Mouse (Mus musculus) right cerebral cortex, postnatal 36 days (tissue): ENCODE data around the gene Nhs.

Experiments
- DNase-seq, 2 experiments: peaks; one replicate each; pipeline ENCODE4 v3.0.0; 2022; ENCODE audit warnings: low spot score in 2 of 2, mixed read lengths in 1 of 2

Nhs gene

DNA sequence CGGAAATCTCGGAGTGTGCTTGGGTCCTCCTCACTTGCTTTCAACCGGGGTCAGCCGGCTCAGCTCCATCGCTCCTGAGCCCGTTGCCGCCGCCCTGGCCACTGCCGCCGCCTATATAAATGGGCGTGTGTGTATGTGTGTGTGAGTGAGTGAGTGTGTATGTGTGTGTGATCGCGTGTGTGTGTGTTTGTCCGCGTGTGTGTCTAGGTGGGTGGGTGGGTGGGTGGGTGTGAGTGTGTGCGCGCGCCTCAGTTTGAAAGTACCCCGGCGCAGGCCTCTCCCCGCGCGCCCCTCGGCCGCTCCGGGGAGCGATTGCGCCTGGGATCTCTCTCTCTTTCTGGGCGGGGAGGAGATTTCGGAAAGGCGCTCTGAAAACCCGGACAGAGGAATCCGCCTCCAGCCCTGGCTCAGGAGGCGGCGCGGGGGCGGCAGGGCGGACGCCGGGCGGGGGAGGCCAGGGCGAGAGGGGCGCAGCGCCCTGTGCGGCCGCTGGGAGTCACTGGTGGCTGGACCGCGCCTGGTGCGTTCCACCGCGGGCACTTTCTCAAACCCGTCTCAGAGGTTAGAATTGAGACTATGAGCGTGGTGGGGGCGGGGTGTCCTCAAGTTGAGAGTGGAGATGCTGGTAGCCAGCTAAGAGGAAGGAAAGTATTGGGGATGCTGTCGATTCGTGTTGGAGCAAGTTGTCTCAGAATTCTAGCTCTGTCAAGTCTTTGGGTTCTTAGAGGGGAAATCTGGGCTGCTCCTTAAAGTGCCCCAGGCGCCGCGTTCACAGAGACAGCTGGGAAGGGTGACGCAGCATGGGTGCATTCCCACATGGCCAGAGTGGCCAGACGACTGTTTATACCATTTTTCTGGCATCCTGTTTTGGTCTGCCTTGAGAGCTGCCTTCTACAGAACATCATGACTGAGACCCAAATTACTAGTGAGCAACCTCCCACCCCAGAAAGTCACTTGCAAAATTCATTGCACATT, at the start of gene Nhs:
Nhs (minus strand) TSS at position 94 of the 975 bp plus-strand sequence.
- peak; percentile 7 to 13 for DNase-seq

DNA sequence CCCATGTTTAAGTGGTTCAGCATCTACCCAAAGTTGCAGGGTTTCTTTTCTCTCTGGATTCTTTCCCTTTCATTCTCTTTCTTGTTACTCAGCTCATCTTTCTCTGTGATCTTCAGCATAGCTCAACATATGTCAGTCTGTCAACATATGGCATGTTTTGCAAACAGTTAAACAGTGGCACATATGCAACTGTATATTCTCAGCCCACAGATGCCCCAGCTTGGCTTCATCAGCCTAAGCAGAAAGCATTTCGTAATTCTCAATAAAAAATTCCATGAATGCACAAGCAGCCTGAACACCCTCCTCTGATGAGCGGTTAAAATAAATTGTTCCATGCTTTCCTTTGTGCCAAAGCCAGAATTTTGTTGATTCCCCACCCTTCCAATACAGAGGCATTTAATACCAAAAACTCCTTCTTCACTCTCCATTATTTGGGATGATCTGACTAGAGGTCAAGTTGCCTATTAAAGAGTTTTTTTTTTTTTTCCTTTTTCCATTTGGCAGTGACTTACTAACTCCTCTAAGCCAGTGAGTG, 46.9 kb upstream of the Nhs start:
- DNase-seq = no peak

DNA sequence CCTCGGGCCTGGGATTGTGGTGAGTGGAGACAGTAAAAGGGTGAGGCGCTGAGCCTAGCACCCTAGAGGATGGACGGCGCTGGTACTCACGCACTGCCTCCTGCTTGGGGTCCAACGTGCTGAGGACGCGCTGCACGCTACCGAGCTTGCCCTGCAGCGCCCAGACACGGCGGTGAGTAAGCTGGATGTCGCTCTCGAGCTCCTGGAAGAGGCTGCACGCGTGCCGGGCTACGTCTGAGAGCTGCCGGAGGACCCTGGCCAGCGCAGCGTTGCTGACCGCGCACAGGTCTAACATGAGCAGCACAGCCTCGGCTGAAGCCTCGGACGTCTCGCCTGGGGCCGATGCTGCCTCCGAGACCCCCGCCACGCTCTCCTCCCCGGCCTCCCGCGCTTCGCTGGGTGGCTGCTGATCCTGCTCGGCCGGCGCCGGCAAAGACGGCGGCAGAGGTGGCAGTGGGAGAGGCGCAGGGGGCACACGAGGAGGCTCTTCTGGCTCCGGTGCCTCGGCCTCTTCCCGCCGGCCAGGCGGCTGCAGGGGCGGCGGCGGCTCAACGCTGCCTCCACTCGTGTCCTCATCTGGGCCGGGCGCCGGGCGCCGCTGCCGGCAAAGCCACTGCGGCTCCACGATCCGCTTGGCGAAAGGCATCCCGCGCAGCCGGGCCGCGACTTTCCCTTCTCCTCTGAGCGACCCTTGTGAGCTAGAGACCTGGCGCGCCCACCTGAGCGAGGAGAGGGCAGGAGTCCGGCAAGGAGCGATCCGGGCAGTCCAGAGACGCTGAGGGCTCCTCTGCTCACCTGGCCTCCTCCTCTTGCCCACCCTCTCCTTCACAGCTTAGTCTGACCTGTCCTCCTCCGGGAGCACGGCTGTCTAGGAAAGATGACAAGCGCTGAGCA, 540 bp downstream of the Nhs start:
- DNase-seq = peak in 1 of 2 experiments; percentile 10

DNA sequence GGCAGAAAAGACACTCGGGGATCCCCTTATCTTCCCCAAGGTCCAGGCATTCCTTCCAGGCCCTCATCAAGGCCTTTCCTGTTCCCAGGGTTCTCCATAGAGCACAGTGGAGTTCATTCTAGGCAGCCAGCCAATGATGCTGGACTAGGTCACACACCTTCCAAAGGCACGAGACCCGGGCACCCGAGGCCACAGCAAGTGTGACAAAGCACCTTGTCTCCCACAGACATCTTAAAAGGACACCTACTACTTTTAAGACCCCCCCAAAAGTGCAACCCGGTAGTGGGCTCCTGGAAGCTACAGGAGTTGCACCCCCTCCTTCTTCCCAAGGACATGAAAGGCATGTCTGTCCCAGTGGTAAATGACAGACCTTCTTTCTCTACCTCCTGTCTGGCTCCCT, 1.4 kb downstream of the Nhs start:
- no peak for DNase-seq

DNA sequence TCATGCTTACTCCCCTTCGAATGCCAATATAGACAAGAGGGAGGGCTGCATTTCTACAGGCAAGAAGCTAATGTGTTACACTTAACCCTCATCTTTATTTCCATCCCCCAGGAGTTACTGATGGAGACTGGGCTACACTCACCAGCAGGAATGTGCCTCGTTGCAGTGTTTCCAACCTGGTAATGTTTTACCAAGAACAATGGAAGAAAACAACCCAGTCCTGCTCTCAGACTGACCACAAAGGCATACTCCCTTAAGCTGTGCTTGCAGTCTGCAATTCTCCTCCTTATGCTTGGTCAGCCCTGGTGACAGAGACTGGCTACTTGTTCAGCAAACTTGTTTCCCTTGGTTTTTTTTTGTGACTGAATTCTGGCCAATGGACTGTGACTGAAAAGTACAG, 21.7 kb downstream of the Nhs start:
- DNase-seq = no peak

DNA sequence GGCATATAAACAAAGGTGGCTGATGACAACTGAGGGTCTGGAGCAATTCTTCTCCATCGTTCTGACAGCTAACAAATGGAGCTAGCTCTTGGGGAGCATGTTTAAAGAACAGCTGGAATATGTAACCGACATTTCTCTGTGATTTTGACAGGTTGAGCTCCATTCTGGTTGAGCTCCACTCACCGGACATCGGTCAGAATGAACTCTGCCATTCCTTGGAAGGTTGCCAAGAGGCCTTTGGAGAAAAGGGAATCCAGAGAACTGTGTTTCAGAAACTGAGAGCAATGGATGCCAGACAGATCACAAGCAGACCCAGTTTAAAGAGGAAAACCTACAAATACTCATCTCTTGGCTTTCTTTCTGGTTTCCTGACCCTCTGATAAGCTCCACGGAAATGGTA, 46.3 kb downstream of the Nhs start:
- no peak for DNase-seq

DNA sequence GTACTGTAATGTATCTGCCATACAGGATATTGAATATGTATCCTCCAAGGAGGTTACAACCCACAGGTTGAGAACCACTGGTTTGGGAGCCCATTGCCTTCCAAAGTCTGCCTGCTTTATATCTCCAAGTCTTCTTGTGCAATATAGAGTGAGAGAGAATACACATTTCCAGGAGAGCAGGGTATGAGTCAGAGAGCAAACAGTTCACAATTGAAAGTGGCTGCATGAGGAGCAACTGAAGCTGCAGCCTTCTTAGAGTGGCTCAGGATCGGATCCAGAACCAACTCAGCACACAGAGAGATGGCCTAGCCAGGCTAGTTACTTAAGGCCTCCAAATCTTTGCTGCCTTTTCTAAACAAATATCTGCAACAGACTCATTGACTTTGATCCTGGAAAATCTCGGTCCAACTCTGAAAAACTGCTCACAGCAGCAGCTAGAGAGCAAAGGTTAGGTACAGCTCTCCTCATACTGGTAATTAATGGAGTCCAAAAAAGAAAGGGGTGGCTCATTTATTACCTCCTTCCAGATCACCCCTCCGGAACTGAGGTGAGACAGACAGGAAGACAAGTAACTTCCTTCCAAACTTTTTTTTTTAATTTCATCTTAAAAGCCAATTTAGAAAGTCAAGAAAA, 56.6 kb downstream of the Nhs start:
- no peak for DNase-seq

DNA sequence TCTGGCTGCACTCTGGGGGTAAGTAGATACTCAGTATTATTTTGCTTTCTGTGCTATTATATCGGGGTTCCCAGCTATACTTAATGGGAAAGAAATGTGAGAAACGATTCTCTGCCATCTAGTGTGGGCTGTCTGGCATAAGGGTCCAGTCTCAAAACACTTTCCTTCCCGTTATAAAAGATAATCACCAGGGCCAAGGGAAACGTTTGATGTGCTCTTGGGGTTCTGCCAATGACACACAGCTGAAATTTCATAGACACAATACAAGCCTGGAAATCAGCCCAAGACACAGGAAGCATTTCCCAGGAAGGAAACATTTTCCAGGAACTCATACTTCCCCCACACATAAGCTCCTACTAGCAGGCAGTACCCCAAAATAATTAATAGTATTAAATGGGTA, 61.2 kb downstream of the Nhs start:
- DNase-seq = no peak

DNA sequence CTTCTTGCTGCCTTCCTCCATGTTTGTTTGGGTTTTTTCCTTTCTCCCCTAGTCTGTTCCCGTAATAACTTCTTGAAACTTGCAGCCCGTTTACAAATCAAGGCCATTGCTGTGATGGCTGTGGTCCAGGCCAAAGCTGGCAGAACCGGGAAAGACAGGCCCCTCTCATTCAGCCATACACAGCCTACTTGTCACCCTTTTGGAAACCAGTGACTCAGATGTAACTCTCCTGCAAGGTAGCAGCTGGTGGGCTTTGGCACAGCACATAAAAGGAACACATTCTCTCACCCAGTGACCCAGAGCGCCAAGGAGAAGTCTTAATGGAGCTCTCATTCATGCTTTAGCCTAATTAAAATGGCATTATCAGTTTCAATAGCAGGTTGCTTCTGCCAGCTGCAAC, 72.2 kb downstream of the Nhs start:
- DNase-seq = peak in 1 of 2 experiments; percentile 1

DNA sequence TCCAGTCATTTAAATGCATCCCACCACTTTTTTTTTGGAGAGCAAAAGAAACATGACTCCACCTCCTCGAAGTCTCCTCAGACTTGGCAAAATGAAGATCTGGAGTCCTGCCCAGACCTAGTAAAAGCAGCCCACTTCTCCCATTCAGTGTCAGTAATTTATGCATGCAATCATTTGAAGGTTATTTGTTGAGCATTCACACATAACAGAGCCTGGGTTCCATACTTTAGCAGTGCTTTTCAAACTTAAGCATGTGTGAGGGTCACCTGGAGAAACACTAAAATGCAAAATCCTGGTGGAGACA, 73.7 kb downstream of the Nhs start:
- peak in 1 of 2 experiments; percentile 3 for DNase-seq

DNA sequence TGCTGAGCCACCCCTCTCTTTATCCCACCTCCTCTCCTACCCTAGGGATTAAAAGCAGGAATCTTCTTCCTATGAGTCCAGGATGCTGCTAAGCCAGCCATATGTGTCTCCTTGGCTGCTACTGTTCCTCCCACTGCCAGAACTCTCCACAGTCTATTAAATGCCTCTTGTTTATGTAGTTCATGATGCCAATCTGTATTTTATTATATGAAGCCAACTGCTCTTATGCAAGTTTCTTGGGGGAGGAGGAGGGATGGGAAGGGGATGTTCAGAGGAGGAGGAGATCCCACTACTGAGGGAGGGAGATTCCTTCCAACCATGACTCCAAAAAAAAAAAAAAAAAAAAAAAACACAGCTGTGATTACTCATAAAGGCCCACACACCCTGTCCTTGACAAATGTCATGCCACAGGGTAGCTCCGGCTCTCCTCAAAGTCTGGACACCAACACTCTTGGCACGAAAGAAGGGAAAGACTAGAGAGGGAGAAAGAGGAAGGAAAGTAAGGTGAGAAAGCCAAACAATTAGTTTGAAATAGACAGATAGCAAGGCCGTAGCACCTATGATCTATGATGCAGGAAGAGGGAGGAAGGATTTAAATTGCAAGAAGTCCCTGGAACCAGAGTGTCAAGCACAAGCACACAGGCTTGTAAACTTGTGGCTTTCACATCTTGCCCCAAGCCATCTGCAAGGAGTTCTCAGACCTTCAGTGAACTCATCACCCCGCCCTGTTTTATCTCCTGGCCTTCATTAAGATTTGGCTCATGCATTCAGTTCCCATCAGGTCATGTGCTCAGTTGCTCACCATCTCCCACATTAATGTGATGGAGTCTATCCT, 74.3 kb downstream of the Nhs start:
- DNase-seq = no peak

DNA sequence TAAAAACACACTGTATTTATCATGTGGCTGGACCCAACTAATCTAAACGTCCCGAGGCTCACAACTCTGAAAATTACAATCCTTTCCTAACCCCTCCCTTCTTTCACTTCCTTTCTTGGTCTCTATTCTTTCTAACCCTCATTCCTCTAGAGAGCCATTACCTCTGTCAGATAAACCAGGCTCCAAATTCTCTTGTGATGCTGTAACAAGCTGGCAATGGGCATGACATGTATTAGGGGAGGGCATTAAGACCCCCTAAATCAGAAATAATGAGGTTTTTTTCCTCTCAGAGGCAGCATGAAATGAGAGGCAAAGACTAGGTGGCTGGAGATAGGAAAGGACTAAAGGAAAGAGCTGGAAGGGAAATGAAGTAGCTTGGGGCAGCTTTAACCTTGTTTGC, 96.4 kb downstream of the Nhs start:
- no peak for DNase-seq

DNA sequence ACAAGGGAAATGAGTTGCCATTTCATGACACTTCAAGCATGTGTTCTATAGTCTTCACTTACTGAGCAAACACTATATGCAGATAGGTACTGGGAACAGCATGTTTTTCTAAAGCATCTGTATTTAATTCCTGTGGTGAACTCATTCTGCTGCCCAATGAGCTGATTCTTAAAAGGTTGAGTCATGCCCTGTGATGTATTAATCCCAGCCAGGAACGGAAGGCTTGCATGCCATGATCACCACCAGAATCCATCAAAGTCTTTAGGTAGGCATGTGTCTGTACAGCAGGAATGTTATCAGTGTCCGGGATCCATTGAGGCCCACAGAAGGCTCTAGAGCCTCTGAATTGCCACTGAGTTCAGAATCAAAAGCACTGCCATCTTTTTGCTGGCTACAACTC, 103.9 kb downstream of the Nhs start:
- DNase-seq = no peak

DNA sequence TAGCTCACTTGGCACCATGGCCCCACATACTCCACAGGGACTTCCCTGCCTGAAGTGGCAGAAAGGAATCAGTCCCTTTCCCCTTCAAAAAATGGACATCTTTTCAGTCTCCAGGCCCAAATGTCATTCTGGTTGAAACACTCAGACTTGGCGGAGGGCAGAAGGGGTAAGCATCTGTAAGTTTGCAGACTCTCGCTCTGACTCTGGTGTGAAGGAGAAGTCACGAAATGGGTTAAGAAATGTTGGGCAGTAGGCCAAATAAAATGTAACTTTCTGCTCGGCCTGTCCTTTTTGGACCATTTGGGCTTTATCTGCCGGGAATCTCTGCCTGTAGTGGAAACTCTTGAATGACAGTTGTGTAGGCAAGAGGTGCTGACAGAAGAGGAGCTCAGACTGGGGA, 106.0 kb downstream of the Nhs start:
- DNase-seq = no peak

DNA sequence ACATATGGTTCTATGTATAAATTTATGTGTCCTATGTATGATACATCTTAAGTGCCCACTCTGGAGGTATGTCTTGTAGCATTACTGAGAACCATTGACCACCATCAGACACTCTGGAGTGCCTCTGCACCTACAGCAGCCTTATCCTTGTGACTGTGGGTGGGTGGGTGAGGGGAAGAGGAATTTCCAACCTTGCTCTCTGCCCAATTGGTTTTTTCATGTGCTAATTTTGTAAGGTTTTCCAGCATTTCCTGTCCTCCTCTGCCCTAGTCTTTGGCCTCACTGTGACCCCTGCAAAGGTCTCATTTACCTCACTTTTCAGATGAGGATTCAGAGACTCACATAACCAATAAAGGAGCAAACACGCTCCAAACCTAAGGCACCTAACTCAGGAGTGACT, 107.0 kb downstream of the Nhs start:
- DNase-seq = no peak

DNA sequence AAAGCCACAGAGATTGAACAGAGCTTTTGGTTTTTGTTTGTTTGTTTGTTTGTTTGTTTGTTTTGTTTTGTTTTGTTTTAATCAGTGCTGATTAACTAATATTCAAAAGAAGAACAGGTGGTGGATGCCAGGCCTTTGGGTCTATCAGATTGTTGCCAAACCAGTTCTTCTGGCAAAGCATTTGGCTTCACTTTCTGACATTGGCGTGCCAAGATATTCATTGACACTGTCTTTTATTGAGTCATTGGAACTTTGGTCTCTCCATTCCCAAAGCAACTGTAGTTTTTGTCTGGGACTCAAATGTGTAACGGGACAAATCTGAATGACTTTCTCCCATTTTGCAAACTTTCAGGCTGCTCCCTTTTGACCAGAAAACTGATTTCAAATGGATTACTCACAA, 109.9 kb downstream of the Nhs start:
- DNase-seq = no peak

DNA sequence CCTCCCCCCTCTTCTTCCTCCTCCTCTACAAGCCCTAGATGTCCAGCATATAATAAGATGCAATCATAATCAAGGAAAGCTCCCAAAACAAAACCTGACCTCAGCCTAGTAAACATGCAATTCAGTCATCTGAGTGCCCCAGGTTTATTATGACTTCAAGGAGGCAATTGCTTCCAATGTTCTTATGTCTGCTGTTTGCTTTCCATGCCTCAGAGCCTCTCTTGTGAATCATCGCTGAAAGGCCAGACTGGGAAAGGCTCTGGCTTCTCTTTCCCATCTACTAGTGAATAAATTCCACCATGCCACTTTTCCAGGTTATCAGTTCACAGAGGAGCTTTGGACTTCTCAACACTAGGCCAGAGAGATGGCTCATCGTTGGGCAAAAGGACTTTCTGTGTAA, 114.0 kb downstream of the Nhs start:
- DNase-seq = no peak

DNA sequence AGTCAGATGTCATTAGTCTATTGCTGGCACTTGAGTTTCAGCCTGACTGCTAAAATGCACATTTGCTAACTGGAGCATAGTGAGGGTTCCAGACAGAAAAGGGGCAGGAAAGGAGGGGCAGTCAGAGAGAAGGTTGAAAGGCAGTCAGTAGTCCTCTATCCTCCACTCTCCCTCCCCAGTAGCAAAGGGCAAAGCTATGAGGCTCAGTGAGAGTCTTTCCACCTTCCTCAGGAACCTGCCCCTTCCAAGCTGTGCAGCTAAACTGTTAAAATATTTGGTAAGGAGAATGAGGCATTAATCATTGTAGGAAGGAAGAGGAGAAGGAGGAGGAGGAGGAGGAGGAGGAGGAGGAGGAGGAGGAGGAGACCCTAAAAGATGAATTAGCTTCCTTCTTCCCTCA, 115.4 kb downstream of the Nhs start:
- DNase-seq = no peak

DNA sequence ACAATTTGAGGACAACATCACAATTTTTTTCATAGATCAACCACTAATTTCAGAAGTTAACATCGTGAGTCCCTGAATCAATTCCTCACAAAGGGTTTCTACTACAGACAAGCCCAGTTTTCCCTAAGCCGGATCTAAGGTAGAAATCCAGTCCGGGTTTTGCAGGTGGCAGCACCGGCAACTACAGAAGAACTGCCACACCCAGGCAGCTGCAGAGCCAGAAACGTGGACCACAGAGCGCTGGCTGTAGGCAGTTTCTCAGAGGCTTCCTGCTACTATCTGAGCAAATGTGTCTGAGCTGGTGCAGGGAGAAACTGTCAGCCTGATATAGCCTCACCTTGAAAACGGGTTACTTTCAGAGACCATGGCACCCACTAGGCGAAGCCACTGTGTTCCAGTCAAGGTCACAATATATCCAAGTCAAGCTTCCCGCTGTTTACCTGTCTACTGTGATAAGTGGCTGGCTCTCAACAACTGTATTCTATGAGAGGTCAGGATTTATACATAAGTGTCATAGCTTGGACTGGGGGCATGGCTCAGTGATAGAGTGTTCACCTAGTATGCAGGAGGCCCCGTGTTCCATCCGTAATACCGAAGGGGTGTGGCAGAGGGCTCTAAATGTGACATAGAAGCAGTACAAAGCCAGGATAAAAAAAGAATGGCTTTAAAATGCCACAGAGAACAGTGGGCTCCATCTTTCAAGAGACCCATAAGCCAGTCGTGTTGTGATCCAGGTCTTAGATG, 134.1 kb downstream of the Nhs start:
- peak; percentile 1 to 10 for DNase-seq

DNA sequence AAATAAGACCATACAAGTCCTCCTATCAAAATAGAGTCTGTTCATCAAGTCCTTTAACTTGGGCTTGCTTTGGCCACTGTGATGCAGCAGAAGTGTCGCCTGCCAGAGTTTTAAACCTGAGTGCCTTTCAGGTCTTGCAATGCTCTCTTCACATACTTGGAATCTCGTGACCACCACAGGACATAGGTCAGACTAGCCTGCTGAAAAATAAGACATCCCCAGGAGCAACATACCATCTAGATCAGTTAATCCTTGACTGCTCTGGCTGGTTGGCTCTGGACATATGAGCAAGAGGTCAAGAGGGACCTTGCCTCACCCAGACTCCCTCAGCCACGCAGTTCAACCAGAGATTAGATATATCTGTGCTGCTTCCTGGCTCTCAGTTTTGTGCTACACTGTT, 137.8 kb downstream of the Nhs start:
- DNase-seq = no peak
